Mouse (Mus musculus): ENCODE data around the gene Sertad4. TPM values are rescaled to one million over a fixed set of nuclear protein-coding genes. Genes with fewer than 3 reads are reported as not detected.

Sertad4 gene
- 10 to 100 TPM; 29.2 to 30.8 TPM for total RNA-seq (2021)
- long read RNA-seq, experiment 1, transcript Sertad4-204 (4 exons, 3,350 nt) = major isoform, 24 of 36 reads
- long read RNA-seq, experiment 1, partial matches to known transcripts = 1 of 36 reads
- long read RNA-seq, experiment 1, other reads (novel, unspliced or antisense) = 11 of 36 reads
- long read RNA-seq, experiment 2, transcript Sertad4-204 (4 exons, 3,350 nt) = major isoform, 37 of 56 reads
- long read RNA-seq, experiment 2, partial matches to known transcripts = 5 of 56 reads
- long read RNA-seq, experiment 2, other reads (novel, unspliced or antisense) = 14 of 56 reads

- peak; percentile 60 to 73 for DNase-seq (ENCODE audit: low spot score in 2 of 2)
These were observed at the start of gene Sertad4 for GRCm38 (mm10) chr1:192855474-192856230. TSS of gene Sertad4 (minus strand) at chr1:192855756.

- no peak for DNase-seq (ENCODE audit: low spot score in 2 of 2)
These were observed 46.0 kb upstream of the Sertad4 start for GRCm38 (mm10) chr1:192901516-192901915.

- DNase-seq (ENCODE audit: low spot score in 2 of 2) = no peak
These were observed 45.4 kb upstream of the Sertad4 start for GRCm38 (mm10) chr1:192900913-192901312.

GRCm38 (mm10) chr1:192898742-192899141 lies 43.2 kb upstream of the Sertad4 start:
- DNase-seq (ENCODE audit: low spot score in 2 of 2) = no peak

- DNase-seq (ENCODE audit: low spot score in 2 of 2) = no peak
These were observed 41.7 kb upstream of the Sertad4 start for GRCm38 (mm10) chr1:192897218-192897617.

GRCm38 (mm10) chr1:192896076-192896475 lies 40.5 kb upstream of the Sertad4 start:
- DNase-seq (ENCODE audit: low spot score in 2 of 2) = no peak

- no peak for DNase-seq (ENCODE audit: low spot score in 2 of 2)
These were observed 35.2 kb upstream of the Sertad4 start for GRCm38 (mm10) chr1:192890716-192891115.

GRCm38 (mm10) chr1:192882617-192883295 lies 27.2 kb upstream of the Sertad4 start:
- no peak for DNase-seq (ENCODE audit: low spot score in 2 of 2)

GRCm38 (mm10) chr1:192880130-192880529 lies 24.6 kb upstream of the Sertad4 start:
- DNase-seq (ENCODE audit: low spot score in 2 of 2) = no peak

- no peak for DNase-seq (ENCODE audit: low spot score in 2 of 2)
These were observed 23.6 kb upstream of the Sertad4 start for GRCm38 (mm10) chr1:192879086-192879580.

GRCm38 (mm10) chr1:192872841-192873240 lies 17.3 kb upstream of the Sertad4 start:
- DNase-seq (ENCODE audit: low spot score in 2 of 2) = no peak

GRCm38 (mm10) chr1:192869761-192870160 lies 14.2 kb upstream of the Sertad4 start:
- DNase-seq (ENCODE audit: low spot score in 2 of 2) = no peak

- no peak for DNase-seq (ENCODE audit: low spot score in 2 of 2)
These were observed 8.9 kb upstream of the Sertad4 start for GRCm38 (mm10) chr1:192864440-192864839.

- no peak for DNase-seq (ENCODE audit: low spot score in 2 of 2)
These were observed 5.9 kb upstream of the Sertad4 start for GRCm38 (mm10) chr1:192861305-192861960.

GRCm38 (mm10) chr1:192860273-192860672 lies 4.7 kb upstream of the Sertad4 start:
- no peak for DNase-seq (ENCODE audit: low spot score in 2 of 2)

GRCm38 (mm10) chr1:192857582-192857981 lies 2.0 kb upstream of the Sertad4 start:
- no peak for DNase-seq (ENCODE audit: low spot score in 2 of 2)

GRCm38 (mm10) chr1:192856931-192857330 lies 1.4 kb upstream of the Sertad4 start:
- DNase-seq (ENCODE audit: low spot score in 2 of 2) = no peak

GRCm38 (mm10) chr1:192856411-192856810 lies 855 bp upstream of the Sertad4 start:
- no peak for DNase-seq (ENCODE audit: low spot score in 2 of 2)

- DNase-seq (ENCODE audit: low spot score in 2 of 2) = peak; percentile 56 to 65
These were observed 711 bp downstream of the Sertad4 start for GRCm38 (mm10) chr1:192854819-192855271.

- DNase-seq (ENCODE audit: low spot score in 2 of 2) = no peak
These were observed 1.4 kb downstream of the Sertad4 start for GRCm38 (mm10) chr1:192853988-192854818.

Measured in gastrocnemius, postnatal 4 days (tissue).